Mouse (Mus musculus): Measurements from ENCODE around the gene Ahnak2. TPM values are rescaled to one million over a fixed set of nuclear protein-coding genes. Genes with fewer than 3 reads are reported as not detected.
A peak's percentile ranks its signal among the peaks of the same experiment; 100 is the strongest.

The Ahnak2 gene
- polyA plus RNA-seq, 1 experiment from 2014 or later: 5.0 TPM

GRCm38 (mm10) chr12:112743168-112743975 lies 59.1 kb downstream of the Ahnak2 start:
- Histone ChIP-seq H3K27me3 (ENCODE audit: control insufficient read depth, insufficient read depth, low read length) (no peaks in the 10 kb centered on the region), H3K9me3 (ENCODE audit: control insufficient read depth, low read depth, low read length) (no peaks in the 10 kb centered on the region), H3K4me3 (ENCODE audit: low read depth, low read length) (no peak overlapping the region), H3K4me2 (replicated peaks; ENCODE audit: low read depth, low read length) (no peak overlapping the region), H3K36me3 (ENCODE audit: control insufficient read depth, insufficient read depth, low read length) (peaks cover 25% of the 10 kb centered on the region), H3K9ac (replicated peaks; ENCODE audit: low read depth, low read length) (no peak overlapping the region), H3K27ac (ENCODE audit: low read length) (peak overlapping the region; percentile 68), H3K4me1 (ENCODE audit: control insufficient read depth, insufficient read depth, low read length) (peaks cover 5% of the 10 kb centered on the region; the same call in 1 of the 2 replicates)
- ATAC-seq (ENCODE audit: insufficient number of reproducible peaks, insufficient read depth, low FRiP score, low read depth): peak; percentile 73; the same call in 1 of the 2 replicates
- WGBS: 49% methylated on average over 25 of the region's 25 CpGs

- no peak overlapping the region for H3K4me3 ChIP-seq (ENCODE audit: low read depth, low read length)
- no peak overlapping the region for H3K9ac ChIP-seq (replicated peaks; ENCODE audit: low read depth, low read length)
- H3K4me2 ChIP-seq (replicated peaks; ENCODE audit: low read depth, low read length): no peak overlapping the region
- ATAC-seq (ENCODE audit: insufficient number of reproducible peaks, insufficient read depth, low FRiP score, low read depth): 0 out of 2 replicates have a peak, but pooled peaks have one; percentile 5
- peak overlapping the region; percentile 68 for H3K27ac ChIP-seq (ENCODE audit: low read length)
- peaks cover 31% of the 10 kb centered on the region for H3K36me3 ChIP-seq (ENCODE audit: control insufficient read depth, insufficient read depth, low read length)
- no peaks in the 10 kb centered on the region for H3K9me3 ChIP-seq (ENCODE audit: control insufficient read depth, low read depth, low read length)
- H3K27me3 ChIP-seq (ENCODE audit: control insufficient read depth, insufficient read depth, low read length): no peaks in the 10 kb centered on the region
- 62% methylated on average over 6 of the region's 6 CpGs for WGBS
- peaks cover 5% of the 10 kb centered on the region; the same call in 1 of the 2 replicates for H3K4me1 ChIP-seq (ENCODE audit: control insufficient read depth, insufficient read depth, low read length)
Observed at GRCm38 (mm10) chr12:112742768-112743167, 59.7 kb downstream of the Ahnak2 start.

- H3K9me3 ChIP-seq (ENCODE audit: control insufficient read depth, low read depth, low read length): no peaks in the 10 kb centered on the region
- no peak for ATAC-seq (ENCODE audit: insufficient number of reproducible peaks, insufficient read depth, low FRiP score, low read depth)
- WGBS: 92% methylated on average over 24 of the region's 24 CpGs
- no peak overlapping the region for H3K4me2 ChIP-seq (replicated peaks; ENCODE audit: low read depth, low read length)
- H3K27me3 ChIP-seq (ENCODE audit: control insufficient read depth, insufficient read depth, low read length): no peaks in the 10 kb centered on the region
- H3K4me1 ChIP-seq (ENCODE audit: control insufficient read depth, insufficient read depth, low read length): no peaks in the 10 kb centered on the region
- H3K4me3 ChIP-seq (ENCODE audit: low read depth, low read length): no peak overlapping the region
- H3K36me3 ChIP-seq (ENCODE audit: control insufficient read depth, insufficient read depth, low read length): peaks cover 47% of the 10 kb centered on the region
- H3K9ac ChIP-seq (replicated peaks; ENCODE audit: low read depth, low read length): no peak overlapping the region
- H3K27ac ChIP-seq (ENCODE audit: low read length): no peak overlapping the region
Observed at GRCm38 (mm10) chr12:112739023-112739568, 63.4 kb downstream of the Ahnak2 start.

GRCm38 (mm10) chr12:112738281-112739022 lies 64.0 kb downstream of the Ahnak2 start:
- peaks cover 45% of the 10 kb centered on the region for H3K36me3 ChIP-seq (ENCODE audit: control insufficient read depth, insufficient read depth, low read length)
- 92% methylated on average over 31 of the region's 31 CpGs for WGBS

GRCm38 (mm10) chr12:112737761-112738160 lies 64.7 kb downstream of the Ahnak2 start:
- H3K4me1 ChIP-seq (ENCODE audit: control insufficient read depth, insufficient read depth, low read length): no peaks in the 10 kb centered on the region
- no peak overlapping the region for H3K4me3 ChIP-seq (ENCODE audit: low read depth, low read length)
- no peaks in the 10 kb centered on the region for H3K9me3 ChIP-seq (ENCODE audit: control insufficient read depth, low read depth, low read length)
- peaks cover 50% of the 10 kb centered on the region for H3K36me3 ChIP-seq (ENCODE audit: control insufficient read depth, insufficient read depth, low read length)
- H3K9ac ChIP-seq (replicated peaks; ENCODE audit: low read depth, low read length): no peak overlapping the region
- 90% methylated on average over 14 of the region's 14 CpGs for WGBS
- no peak overlapping the region for H3K4me2 ChIP-seq (replicated peaks; ENCODE audit: low read depth, low read length)
- H3K27ac ChIP-seq (ENCODE audit: low read length): no peak overlapping the region
- no peaks in the 10 kb centered on the region for H3K27me3 ChIP-seq (ENCODE audit: control insufficient read depth, insufficient read depth, low read length)
- ATAC-seq (ENCODE audit: insufficient number of reproducible peaks, insufficient read depth, low FRiP score, low read depth): no peak

More at GRCm38 (mm10) chr12:112738281-112739022, 64.0 kb downstream of the Ahnak2 start:
- no peak overlapping the region for H3K27ac ChIP-seq (ENCODE audit: low read length)
- no peak overlapping the region for H3K4me2 ChIP-seq (replicated peaks; ENCODE audit: low read depth, low read length)
- no peaks in the 10 kb centered on the region for H3K4me1 ChIP-seq (ENCODE audit: control insufficient read depth, insufficient read depth, low read length)
- no peak overlapping the region for H3K9ac ChIP-seq (replicated peaks; ENCODE audit: low read depth, low read length)
- H3K27me3 ChIP-seq (ENCODE audit: control insufficient read depth, insufficient read depth, low read length): no peaks in the 10 kb centered on the region
- H3K9me3 ChIP-seq (ENCODE audit: control insufficient read depth, low read depth, low read length): no peaks in the 10 kb centered on the region
- no peak for ATAC-seq (ENCODE audit: insufficient number of reproducible peaks, insufficient read depth, low FRiP score, low read depth)
- no peak overlapping the region for H3K4me3 ChIP-seq (ENCODE audit: low read depth, low read length)

- Histone ChIP-seq H3K4me1 (ENCODE audit: control insufficient read depth, insufficient read depth, low read length) (no peaks in the 10 kb centered on the region), H3K9ac (replicated peaks; ENCODE audit: low read depth, low read length) (no peak overlapping the region), H3K4me2 (replicated peaks; ENCODE audit: low read depth, low read length) (no peak overlapping the region), H3K4me3 (ENCODE audit: low read depth, low read length) (no peak overlapping the region), H3K9me3 (ENCODE audit: control insufficient read depth, low read depth, low read length) (no peaks in the 10 kb centered on the region), H3K36me3 (ENCODE audit: control insufficient read depth, insufficient read depth, low read length) (peaks cover 50% of the 10 kb centered on the region), H3K27me3 (ENCODE audit: control insufficient read depth, insufficient read depth, low read length) (no peaks in the 10 kb centered on the region), H3K27ac (ENCODE audit: low read length) (no peak overlapping the region)
- 92% methylated on average over 7 of the region's 7 CpGs for WGBS
- ATAC-seq (ENCODE audit: insufficient number of reproducible peaks, insufficient read depth, low FRiP score, low read depth): no peak
Observed at GRCm38 (mm10) chr12:112737081-112737480, 65.4 kb downstream of the Ahnak2 start.

GRCm38 (mm10) chr12:112736636-112736925 lies 65.9 kb downstream of the Ahnak2 start:
- no peak overlapping the region for H3K4me3 ChIP-seq (ENCODE audit: low read depth, low read length)
- H3K27ac ChIP-seq (ENCODE audit: low read length): no peak overlapping the region
- peaks cover 50% of the 10 kb centered on the region for H3K36me3 ChIP-seq (ENCODE audit: control insufficient read depth, insufficient read depth, low read length)
- no peaks in the 10 kb centered on the region for H3K4me1 ChIP-seq (ENCODE audit: control insufficient read depth, insufficient read depth, low read length)
- no peak for ATAC-seq (ENCODE audit: insufficient number of reproducible peaks, insufficient read depth, low FRiP score, low read depth)
- H3K9me3 ChIP-seq (ENCODE audit: control insufficient read depth, low read depth, low read length): no peaks in the 10 kb centered on the region
- WGBS: 85% methylated on average over 10 of the region's 10 CpGs
- no peak overlapping the region for H3K9ac ChIP-seq (replicated peaks; ENCODE audit: low read depth, low read length)
- no peak overlapping the region for H3K4me2 ChIP-seq (replicated peaks; ENCODE audit: low read depth, low read length)
- H3K27me3 ChIP-seq (ENCODE audit: control insufficient read depth, insufficient read depth, low read length): no peaks in the 10 kb centered on the region

GRCm38 (mm10) chr12:112735896-112736635 lies 66.4 kb downstream of the Ahnak2 start:
- H3K9me3 ChIP-seq (ENCODE audit: control insufficient read depth, low read depth, low read length): no peaks in the 10 kb centered on the region
- H3K36me3 ChIP-seq (ENCODE audit: control insufficient read depth, insufficient read depth, low read length): peaks cover 50% of the 10 kb centered on the region
- 87% methylated on average over 29 of the region's 29 CpGs for WGBS
- no peaks in the 10 kb centered on the region for H3K27me3 ChIP-seq (ENCODE audit: control insufficient read depth, insufficient read depth, low read length)
- ATAC-seq (ENCODE audit: insufficient number of reproducible peaks, insufficient read depth, low FRiP score, low read depth): no peak
- no peaks in the 10 kb centered on the region for H3K4me1 ChIP-seq (ENCODE audit: control insufficient read depth, insufficient read depth, low read length)
- no peak overlapping the region for H3K9ac ChIP-seq (replicated peaks; ENCODE audit: low read depth, low read length)
- no peak overlapping the region for H3K27ac ChIP-seq (ENCODE audit: low read length)
- no peak overlapping the region for H3K4me3 ChIP-seq (ENCODE audit: low read depth, low read length)
- H3K4me2 ChIP-seq (replicated peaks; ENCODE audit: low read depth, low read length): no peak overlapping the region
